Mouse (Mus musculus) embryonic facial prominence, embryonic 15.5 days (tissue): Measurements from ENCODE around the gene Gm21783. TPM values are rescaled to one million over a fixed set of nuclear protein-coding genes. Genes with fewer than 3 reads are reported as not detected.
"Not testable (repeated sequence)": the region's sequence is repeated elsewhere in the genome, so short reads cannot be mapped to it uniquely, and the experiment has no call there.

Experiments used
- ATAC-seq: fragments of 200-750 bp; cut with Nextera tagmentation; 2 replicates; pipeline ENCODE4 v1.8.0; 2017; ENCODE audit warnings: low read depth, moderate TSS enrichment; ENCODE audit not compliant: insufficient number of reproducible peaks, low FRiP score, low TSS enrichment
- H3K27ac ChIP-seq: fragments of 300-500 bp; sonication (generic); replicated peaks from 2 replicates; pipeline ENCODE4 v1.5.1; 2015; ENCODE audit warnings: mild to moderate bottlenecking, inconsistent platforms
- H3K27me3 ChIP-seq: fragments of 300-500 bp; sonication (generic); 2 replicates; pipeline ENCODE4 v1.6.1; 2015; ENCODE audit warnings: inconsistent platforms
- H3K36me3 ChIP-seq: fragments of 300-500 bp; sonication (generic); 2 replicates; pipeline ENCODE4 v1.6.1; 2015; ENCODE audit warnings: mild to moderate bottlenecking, inconsistent platforms
- H3K4me1 ChIP-seq: fragments of 300-500 bp; sonication (generic); 2 replicates; pipeline ENCODE4 v1.6.1; 2015; ENCODE audit warnings: inconsistent platforms
- H3K4me2 ChIP-seq: fragments of 300-500 bp; sonication (generic); replicated peaks from 2 replicates; pipeline ENCODE4 v1.6.1; 2015; ENCODE audit warnings: mild to moderate bottlenecking, inconsistent platforms
- H3K4me3 ChIP-seq: fragments of 300-500 bp; sonication (generic); replicated peaks from 2 replicates; pipeline ENCODE4 v1.5.1; 2015; ENCODE audit warnings: mild to moderate bottlenecking, inconsistent platforms
- H3K9ac ChIP-seq: fragments of 300-500 bp; sonication (generic); 2 replicates; pipeline ENCODE4 v1.6.1; 2015; ENCODE audit warnings: inconsistent platforms
- H3K9me3 ChIP-seq: fragments of 300-500 bp; sonication (generic); replicated peaks from 2 replicates; pipeline ENCODE4 v1.6.1; 2016; ENCODE audit warnings: inconsistent platforms
- whole genome bisulfite sequencing: fragments of 180-500 bp; shearing (Covaris S2); methylation state at CpG from one replicate; pipeline ENCODE4 v1.1.7; 2015; 5-methylcytosine and 5-hydroxymethylcytosine counted together
- polyA plus RNA-seq: library from polyadenylated mRNA; unstranded; fragments of >200 nt; fragmentation: Nextera tagmentation; extraction: Ambion mirVana; gene quantifications from 2 replicates; pipeline ENCODE4 v1.2.1, GENCODE M21; 2015

The Gm21783 gene
- not detected in 2 replicates for polyA plus RNA-seq

- H3K9ac ChIP-seq, H3K9me3 ChIP-seq, H3K4me1 ChIP-seq, ATAC-seq, H3K27ac ChIP-seq, H3K27me3 ChIP-seq, H3K36me3 ChIP-seq, H3K4me3 ChIP-seq, H3K4me2 ChIP-seq: not testable (repeated sequence)
- WGBS, result no CpG with 5 or more reads among the region's 1 CpGs
These were observed at the start of gene Gm21783 for GRCm38 (mm10) chrY:44981163-44981562. Gm21783 (minus strand) TSS chrY:44981263.
